Mouse (Mus musculus) ES-E14 (cell line): ENCODE results near the gene Mapkapk2.

Experiments
- HCFC1 ChIP-seq: IDR thresholded peaks from 2 replicates; pipeline ENCODE4 v1.6.1; 2012; ENCODE audit warnings: low read length, inconsistent platforms, borderline replicate concordance; ENCODE audit not compliant: insufficient read depth
- MAFK ChIP-seq: IDR thresholded peaks from 2 replicates; pipeline ENCODE4 v1.6.1; 2014; ENCODE audit warnings: mild to moderate bottlenecking, low read depth, low read length, inconsistent platforms; ENCODE audit not compliant: insufficient read depth
- ZNF384 ChIP-seq: IDR thresholded peaks from 2 replicates; pipeline ENCODE4 v1.6.1; 2012; ENCODE audit warnings: low read depth, low read length, inconsistent platforms

DNA sequence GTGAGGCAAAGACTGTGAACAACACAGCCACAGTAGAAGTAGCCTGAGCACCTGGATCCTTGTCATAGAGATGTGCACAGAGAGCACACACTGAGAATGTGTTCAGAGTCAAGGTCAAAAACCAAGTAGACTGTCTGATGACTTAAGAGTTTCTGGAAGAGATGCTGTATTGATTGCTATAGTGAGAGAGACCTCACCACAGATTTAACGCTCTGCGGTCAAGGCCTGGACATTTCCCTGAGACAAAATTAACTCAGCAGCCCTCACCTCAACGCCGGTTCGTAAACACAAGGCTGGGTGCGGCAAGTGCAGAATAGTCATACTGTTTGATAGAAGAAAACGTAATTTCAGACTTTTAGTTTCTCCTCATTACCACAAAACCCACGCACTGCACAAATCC lies 85.1 kb downstream of the Mapkapk2 start:
- TF ChIP-seq ZNF384 (no peak), MAFK (no peak), HCFC1 (no peak)
